Comparison of ENCODE assay signal across 8 mouse cellular contexts in the genomic region with DNA sequence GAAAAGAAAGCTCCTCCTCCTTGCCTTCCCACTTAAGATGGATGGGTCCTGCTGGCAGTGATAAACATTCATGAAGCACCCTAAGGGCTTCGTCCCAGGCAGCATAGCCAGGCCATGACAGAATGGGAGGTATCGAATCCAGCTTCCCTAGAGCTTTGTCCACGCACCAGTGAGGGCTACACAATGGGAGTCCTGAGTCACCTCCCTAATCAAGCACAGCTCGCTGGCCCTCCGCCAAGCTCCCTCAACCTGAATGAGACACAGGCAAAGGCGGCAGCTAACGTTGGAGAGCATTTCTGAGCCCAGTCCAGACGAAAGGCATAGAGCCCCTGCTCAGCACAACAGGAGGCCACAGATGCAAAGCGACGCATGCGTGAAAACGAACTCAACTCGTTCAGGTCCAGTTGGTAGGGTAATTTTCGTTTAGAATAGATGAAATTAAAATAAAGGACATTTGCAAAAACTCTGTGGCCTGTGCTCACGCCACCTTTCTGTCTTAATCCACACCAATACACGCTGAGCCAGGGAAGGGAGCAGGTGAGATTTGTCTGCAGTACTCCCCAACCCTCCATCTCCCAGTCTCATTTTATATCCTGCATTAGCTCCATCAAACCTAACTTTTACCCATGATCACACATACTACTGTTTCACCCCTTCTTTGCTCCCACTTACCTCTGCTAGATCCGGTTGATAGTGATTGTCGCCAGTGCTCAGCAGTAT.
A peak's percentile ranks its signal among the peaks of the same experiment; 100 is the strongest.
DNase-seq lines count a peak whose midpoint lies in the region; ATAC-seq and TF ChIP-seq lines count a peak whose summit lies in the region.

No protein-coding gene starts in this region.

- peak overlapping the region; percentile 15; the same call in 1 of the 2 replicates for H3K9ac ChIP-seq in heart, embryonic 13.5 days
- no peak overlapping the region; the same call in 1 of the 2 replicates for H3K9ac ChIP-seq in midbrain, embryonic 15.5 days
- no peak overlapping the region for H3K9ac ChIP-seq in stomach, postnatal 0 days (ENCODE audit: low read length)

- whole genome bisulfite sequencing in heart, embryonic 13.5 days: 17% methylated on average over 18 of the region's 18 CpGs
- WGBS in midbrain, embryonic 15.5 days: 20% methylated on average over 18 of the region's 18 CpGs
- 23% methylated on average over 18 of the region's 18 CpGs for WGBS in stomach, postnatal 0 days

- peak overlapping the region; percentile 48 for H3K4me2 ChIP-seq in heart, embryonic 13.5 days
- H3K4me2 ChIP-seq in midbrain, embryonic 15.5 days: peak overlapping the region; percentile 33
- 0 out of 2 replicates have a peak overlapping the region, but pooled peaks have one; percentile 11 for H3K4me2 ChIP-seq in stomach, postnatal 0 days (replicated peaks; ENCODE audit: low read depth)

- H3K4me1 ChIP-seq in heart, embryonic 13.5 days: peaks cover 31% of the 10 kb centered on the region
- H3K4me1 ChIP-seq in midbrain, embryonic 15.5 days: peaks cover 15% of the 10 kb centered on the region
- H3K4me1 ChIP-seq in stomach, postnatal 0 days (replicated peaks; ENCODE audit: control insufficient read depth, insufficient read depth): 0 out of 2 replicates have a peak, but pooled peaks cover 2% of the 10 kb centered on the region

- no peak for TF ChIP-seq EP300 in stomach, postnatal 0 days (optimal IDR thresholded peaks at IDR 0.05)

- peak overlapping the region; percentile 78 for H3K27ac ChIP-seq in heart, embryonic 13.5 days (replicated peaks)
- H3K27ac ChIP-seq in midbrain, embryonic 15.5 days: peak overlapping the region; percentile 75
- no peak overlapping the region for H3K27ac ChIP-seq in stomach, postnatal 0 days (replicated peaks)

- H3K36me3 ChIP-seq in heart, embryonic 13.5 days: no peaks in the 10 kb centered on the region
- H3K36me3 ChIP-seq in midbrain, embryonic 15.5 days (replicated peaks): no peaks in the 10 kb centered on the region
- H3K36me3 ChIP-seq in stomach, postnatal 0 days (ENCODE audit: control insufficient read depth, insufficient read depth, low read length): no peaks in the 10 kb centered on the region

- H3K27me3 ChIP-seq in heart, embryonic 13.5 days (replicated peaks): no peaks in the 10 kb centered on the region; the same call in 1 of the 2 replicates
- H3K27me3 ChIP-seq in midbrain, embryonic 15.5 days (replicated peaks): no peaks in the 10 kb centered on the region
- no peaks in the 10 kb centered on the region for H3K27me3 ChIP-seq in stomach, postnatal 0 days (ENCODE audit: control insufficient read depth, insufficient read depth, low read length)

- no peak for TF ChIP-seq CTCF in stomach, postnatal 0 days (IDR thresholded peaks at IDR 0.05; ENCODE audit: low read depth)

- no peak; the same call in 1 of the 2 replicates for ATAC-seq in heart, embryonic 13.5 days (ENCODE audit: extremely low read depth, insufficient number of reproducible peaks, low FRiP score, low TSS enrichment)
- peak; percentile 84 for ATAC-seq in midbrain, embryonic 15.5 days (replicated peaks)
- ATAC-seq in stomach, postnatal 0 days (ENCODE audit: low FRiP score, low TSS enrichment): peak; percentile 84

- DNase-seq in ES-CJ7 (ENCODE audit: low read depth, low spot score): peak; percentile 18
- peak; percentile 51 to 62 for DNase-seq in adrenal gland, adult 18-20 months (ENCODE audit: low spot score in 2 of 2)
- peak; percentile 36 for DNase-seq in embryo, embryonic 11.5 days (ENCODE audit: low read depth, low spot score)
- DNase-seq in left cerebral cortex, postnatal 10 days (ENCODE audit: extremely low spot score in 1 of 2, low spot score in 2 of 2): peak; percentile 13 to 67
- peak; percentile 90 for DNase-seq in stomach, postnatal 0 days (ENCODE audit: low spot score)
- no peak for DNase-seq in spleen, adult 18-20 months

- H3K4me3 ChIP-seq in heart, embryonic 13.5 days: peak overlapping the region; percentile 11
- no peak overlapping the region for H3K4me3 ChIP-seq in midbrain, embryonic 15.5 days
- no peak overlapping the region for H3K4me3 ChIP-seq in stomach, postnatal 0 days (ENCODE audit: low read depth, low read length)

- intact Hi-C loops in left cerebral cortex, postnatal 10 days (cut with DNase I): no loop called here

- no peaks in the 10 kb centered on the region for H3K9me3 ChIP-seq in heart, embryonic 13.5 days
- H3K9me3 ChIP-seq in midbrain, embryonic 15.5 days: no peaks in the 10 kb centered on the region
- no peaks in the 10 kb centered on the region for H3K9me3 ChIP-seq in stomach, postnatal 0 days (ENCODE audit: control insufficient read depth, low read length)

Comparison
In these comparisons a context has a peak if more than half of its experiments do, and no peak if none do; other contexts are left out.
1. DNase-seq: peak in ES-CJ7 (single experiment), adrenal gland, adult 18-20 months (2 of 2), embryo, embryonic 11.5 days (single experiment), left cerebral cortex, postnatal 10 days (2 of 2) and stomach, postnatal 0 days (single experiment); none in spleen, adult 18-20 months (0 of 2).
2. Peak in every context shown above with its lines, with median percentiles within 50 percentile points of each other: H3K4me2 ChIP-seq.